Mouse (Mus musculus): ENCODE results near the gene Map4k1.

DNA sequence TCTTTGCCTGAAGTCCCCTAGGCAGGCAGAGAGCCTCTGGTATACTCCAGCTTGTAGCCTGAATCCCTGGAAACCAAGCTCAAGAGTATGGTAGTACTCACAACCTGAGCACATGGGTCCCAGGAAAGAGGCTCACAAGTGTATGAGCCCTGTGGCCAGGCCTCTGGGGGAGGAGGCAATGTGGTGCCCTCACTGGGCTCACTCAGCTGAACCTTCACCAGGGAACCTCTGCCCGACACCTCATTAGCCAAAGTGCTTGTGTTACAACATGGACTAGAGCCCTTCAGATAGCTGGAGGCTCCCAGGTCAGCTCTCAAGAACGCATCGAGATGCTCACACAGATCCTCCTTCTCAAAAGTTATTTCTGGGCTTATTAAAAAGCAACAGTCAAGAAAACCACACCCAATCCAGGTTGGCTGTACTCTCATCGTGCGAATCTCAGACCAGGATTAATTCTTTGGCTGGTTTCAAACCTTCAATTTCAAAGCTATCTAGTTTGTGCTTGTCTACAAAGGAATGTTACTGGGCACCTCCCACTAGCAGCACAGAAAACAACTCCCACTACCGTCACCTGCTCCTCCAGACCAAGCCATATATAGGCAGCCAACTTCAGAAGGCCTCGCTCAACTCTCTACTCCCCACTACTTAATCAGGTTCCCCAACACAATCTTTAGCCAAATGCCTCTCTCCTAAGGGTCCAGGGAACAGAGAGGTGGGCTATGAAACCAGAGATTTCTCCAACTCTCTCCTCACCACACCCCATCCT lies 42.2 kb upstream of the Map4k1 start:
- TF ChIP-seq POLR2A (IDR thresholded peaks at IDR 0.05; ENCODE audit: low read depth, low read length), result no peak
- no peak for TF ChIP-seq CTCF (conservative IDR thresholded peaks at IDR 0.05; ENCODE audit: insufficient read depth, insufficient read length, low read depth, low read length)

All from kidney, adult 2 months (tissue).